Mouse (Mus musculus) inflammation-experienced regulatory T-cells (primary cell): ENCODE measurements around the gene Usp3. TPM values are rescaled to one million over a fixed set of nuclear protein-coding genes. Genes with fewer than 3 reads are reported as not detected.

Source experiments
- polyA plus RNA-seq, 2 experiments: library from polyadenylated mRNA; unstranded; fragments of 100-300 nt; shearing (Covaris generic); gene quantifications; one replicate each; pipeline ENCODE4 v1.2.1; 2017

The Usp3 gene
- 100 to 1,000 TPM; 142 to 156 TPM for polyA plus RNA-seq

DNA sequence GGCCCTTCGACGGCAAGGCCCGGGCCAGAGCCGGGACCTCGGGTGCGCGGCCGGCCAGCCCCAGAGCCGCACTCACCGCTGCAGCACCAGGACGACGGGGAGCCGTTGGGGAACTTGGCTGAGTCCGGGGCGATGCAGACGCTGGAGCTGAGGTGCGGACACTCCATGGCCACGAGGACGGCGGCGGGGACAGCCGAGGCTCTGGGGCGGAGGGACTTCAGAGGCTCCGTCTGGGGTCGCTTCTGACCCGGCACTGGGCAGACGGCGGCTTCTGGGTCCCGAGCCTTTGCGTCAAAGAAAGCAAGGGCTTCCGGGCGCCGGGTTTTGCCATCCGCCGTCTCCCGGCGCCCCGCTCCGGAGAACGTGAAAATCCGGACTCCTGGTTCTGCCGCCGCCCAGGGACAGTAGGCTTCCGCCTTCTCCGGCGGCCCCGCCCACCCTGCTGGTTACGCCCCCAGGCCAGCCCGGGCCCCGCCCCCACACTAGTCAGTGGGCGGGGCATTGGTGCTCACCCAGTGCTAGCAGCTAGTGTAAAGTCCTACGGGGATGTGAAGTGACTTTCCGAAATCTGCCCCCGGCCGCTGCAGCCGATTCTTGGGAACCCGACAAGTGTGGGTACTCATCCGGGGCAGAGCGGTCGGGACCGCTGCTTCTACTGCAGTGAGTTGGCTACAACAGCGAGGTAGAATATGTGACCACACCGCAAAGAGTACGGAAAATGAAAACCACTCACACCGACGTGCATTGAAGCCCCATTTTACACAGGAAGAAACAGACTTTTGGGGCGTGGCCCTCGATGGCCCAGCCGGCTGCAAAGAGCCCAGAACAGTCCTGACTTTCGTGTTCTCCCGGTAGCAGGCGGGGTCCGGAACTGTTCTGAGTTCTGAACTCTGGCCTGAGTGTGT lies at the start of gene Usp3:
TSS of gene Usp3 (minus strand) at position 435 of the 905 bp plus-strand sequence.

DNA sequence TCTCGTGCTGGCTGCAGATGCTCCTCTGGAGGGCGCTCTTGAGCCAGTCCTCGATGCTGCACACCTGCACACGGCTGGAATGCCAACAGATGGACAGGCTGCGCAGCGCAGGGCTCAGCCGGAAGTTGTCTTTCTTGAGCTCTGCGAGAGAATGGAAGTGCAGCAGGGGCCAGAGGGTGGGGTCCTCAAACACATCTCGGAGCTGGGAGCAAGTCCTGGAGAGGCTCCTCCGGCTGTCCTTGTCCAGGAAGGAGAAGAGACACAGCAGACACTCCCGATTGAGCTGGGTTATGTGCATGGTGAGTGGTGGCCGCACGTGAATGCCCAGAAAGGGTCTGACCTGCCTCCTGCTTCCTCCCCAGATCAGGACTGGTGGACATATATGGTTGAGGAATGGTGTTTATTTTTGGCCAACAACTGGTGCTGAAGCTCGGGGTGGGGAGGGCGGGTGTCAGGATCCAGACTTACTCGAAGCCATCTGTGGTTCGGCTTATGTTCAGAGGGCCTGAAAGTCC lies 78.6 kb downstream of the Usp3 start, which contains the start of gene Fbxl22:
TSS of gene Fbxl22 (minus strand) at position 338 of the 515 bp plus-strand sequence.

Other genes with a start within 250 kb of the Usp3 start
- 10 to 100 TPM; 32.9 to 38.7 TPM for gene Herc1, start 242.7 kb downstream of the Usp3 start, polyA plus RNA-seq
- gene Fbxl22, start 78.5 kb downstream of the Usp3 start, polyA plus RNA-seq = 1 to 10 TPM; 2.2 to 6.0 TPM
- gene Car12, start 120.5 kb upstream of the Usp3 start, polyA plus RNA-seq = 1 to 10 TPM; 6.3 to 8.1 TPM
- 1 to 10 TPM in 1 of 2 experiments, under 1 TPM in 1; 0.61 to 3.7 TPM for gene Aph1b, start 202.3 kb upstream of the Usp3 start, polyA plus RNA-seq
- under 1 TPM in 1 of 2 experiments, not detected in 1; 0.19 TPM for gene Gm10647, start 203.9 kb upstream of the Usp3 start, polyA plus RNA-seq
- gene Aph1c, start 241.6 kb upstream of the Usp3 start, polyA plus RNA-seq = under 1 TPM; 0.31 to 0.93 TPM